Mouse (Mus musculus) brown adipose tissue, adult 24 weeks (tissue): Measurements from ENCODE around the gene Klk14. TPM values are rescaled to one million over a fixed set of nuclear protein-coding genes. Genes with fewer than 3 reads are reported as not detected.
"Not testable (repeated sequence)": the region's sequence is repeated elsewhere in the genome, so short reads cannot be mapped to it uniquely, and the experiment has no call there.

ENCODE experiments used
- H3K27ac ChIP-seq: fragments of 200-500 bp; replicated peaks from 2 replicates; pipeline ENCODE4 v1.5.1; 2012; ENCODE audit warnings: low read depth, mild to moderate bottlenecking, low read length
- H3K4me1 ChIP-seq: fragments of 200-500 bp; 2 replicates; pipeline ENCODE4 v1.6.1; 2012; ENCODE audit warnings: low read length, mixed read lengths; ENCODE audit not compliant: control insufficient read depth, insufficient read depth, insufficient read length
- H3K4me3 ChIP-seq: fragments of 200-500 bp; 2 replicates; pipeline ENCODE4 v1.5.1; 2012; ENCODE audit warnings: low read depth, mild to moderate bottlenecking, low read length, moderate library complexity; ENCODE audit not compliant: insufficient read depth
- polyA plus RNA-seq: library from polyadenylated mRNA; stranded (reverse); fragments of >200 nt; gene quantifications from 2 replicates; pipeline ENCODE4 v1.2.4, GENCODE M21; 2012; ENCODE audit not compliant: missing spikeins, insufficient read depth, insufficient read length

The Klk14 gene
- not detected in 2 replicates for polyA plus RNA-seq

DNA sequence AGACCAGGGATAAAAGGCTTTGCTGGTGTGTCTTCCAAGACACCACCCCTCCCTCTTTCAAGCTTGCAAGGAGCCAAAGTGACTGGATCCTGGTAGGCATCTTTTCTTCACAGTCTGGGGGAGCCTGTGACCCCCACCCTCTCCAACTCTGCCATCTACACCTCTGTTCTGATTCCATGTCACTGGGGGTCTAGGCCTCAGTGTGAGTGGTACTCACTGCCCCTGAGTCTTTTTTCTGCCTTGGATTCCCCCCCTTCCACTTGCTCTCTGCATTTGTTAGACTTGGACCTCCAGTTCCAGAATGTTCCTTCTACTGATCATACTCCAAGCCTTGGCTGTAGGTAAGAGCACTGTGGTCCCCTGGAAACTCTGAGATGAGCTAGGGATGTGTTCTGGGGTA, at the start of gene Klk14:
Gene Klk14 (plus strand): TSS at position 301 of the 400 bp plus-strand sequence.
- no peaks in the 10 kb centered on the region; the same call in 1 of the 2 replicates for H3K4me1 ChIP-seq
- H3K27ac ChIP-seq, result no peak within 1 kb of the TSS
- H3K4me3 ChIP-seq, result no peak within 1 kb of the TSS

DNA sequence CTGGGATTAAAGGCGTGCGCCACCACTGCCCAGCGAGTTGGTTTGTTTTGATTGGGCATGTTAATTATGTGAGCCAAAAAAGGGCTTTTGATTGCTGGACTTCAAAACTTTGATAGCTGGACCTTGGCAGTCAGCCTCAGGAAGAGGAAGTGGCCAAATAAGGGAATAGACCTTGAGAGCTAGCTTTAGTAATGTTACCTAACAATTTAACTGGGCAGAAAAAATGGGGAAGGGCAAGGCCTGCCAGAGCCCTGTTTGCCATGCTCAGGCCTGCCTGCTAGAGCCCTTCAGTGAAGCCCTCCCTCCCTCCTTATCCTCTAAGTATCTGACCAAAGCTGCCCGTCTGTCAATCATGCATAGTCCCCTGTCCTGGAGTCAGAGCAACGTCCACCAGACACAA, 47.6 kb upstream of the Klk14 start:
- Histone ChIP-seq H3K4me1 (no peaks in the 10 kb centered on the region), H3K27ac (no peak overlapping the region; the same call in 1 of the 2 replicates), H3K4me3 (no peak overlapping the region)

DNA sequence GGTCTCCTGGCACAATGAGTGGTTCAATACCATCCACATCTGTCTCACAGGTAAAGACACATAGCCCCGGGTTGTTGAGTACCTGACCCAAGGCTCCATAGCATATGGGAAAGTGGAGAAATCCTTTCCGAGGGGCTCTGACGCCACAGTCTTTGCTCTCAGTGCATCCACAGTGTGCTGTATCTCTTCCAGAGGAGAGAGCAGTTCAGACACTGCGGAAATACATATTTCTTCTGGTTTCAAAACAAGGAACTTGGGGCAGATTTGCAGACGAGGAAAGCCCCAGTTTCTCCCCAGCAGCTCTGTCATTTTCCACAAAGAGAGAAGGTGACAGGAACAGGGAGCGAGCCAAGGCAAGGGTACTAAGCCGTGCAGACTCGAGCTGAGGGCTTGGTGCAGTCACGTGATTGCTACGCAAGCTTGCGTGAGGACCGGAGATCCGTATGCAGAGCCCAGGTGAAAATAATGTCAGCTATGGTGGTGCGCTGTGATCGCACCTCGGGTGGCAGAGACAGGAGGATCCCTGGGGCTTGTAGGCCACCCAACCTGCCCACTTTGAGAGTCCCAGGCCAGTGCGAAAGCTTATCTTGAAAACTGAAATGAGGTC, 47.1 kb upstream of the Klk14 start:
- H3K4me3 ChIP-seq, result no peak overlapping the region
- no peaks in the 10 kb centered on the region for H3K4me1 ChIP-seq
- no peak overlapping the region; the same call in 1 of the 2 replicates for H3K27ac ChIP-seq

DNA sequence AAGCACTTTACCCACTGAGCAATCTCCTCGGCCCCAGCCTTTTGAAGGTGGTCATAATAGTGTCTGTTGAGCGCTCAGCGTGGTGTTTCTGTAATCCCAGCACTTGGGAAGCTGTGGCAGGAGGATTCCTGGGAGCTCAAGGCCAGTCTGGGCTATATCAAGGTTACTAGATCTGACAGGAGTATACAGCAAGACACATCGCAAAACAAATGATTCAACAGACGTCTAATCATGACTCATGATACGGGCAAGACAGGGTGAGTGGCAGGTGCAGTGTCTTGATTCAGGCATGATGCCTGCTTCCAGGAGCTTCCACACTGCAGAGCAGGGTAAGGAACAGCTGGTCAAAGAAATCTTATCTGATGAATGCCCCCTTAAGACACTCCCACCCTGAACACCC, 37.5 kb upstream of the Klk14 start:
- no peak overlapping the region for H3K4me3 ChIP-seq
- no peak overlapping the region for H3K27ac ChIP-seq
- H3K4me1 ChIP-seq, result no peaks in the 10 kb centered on the region

DNA sequence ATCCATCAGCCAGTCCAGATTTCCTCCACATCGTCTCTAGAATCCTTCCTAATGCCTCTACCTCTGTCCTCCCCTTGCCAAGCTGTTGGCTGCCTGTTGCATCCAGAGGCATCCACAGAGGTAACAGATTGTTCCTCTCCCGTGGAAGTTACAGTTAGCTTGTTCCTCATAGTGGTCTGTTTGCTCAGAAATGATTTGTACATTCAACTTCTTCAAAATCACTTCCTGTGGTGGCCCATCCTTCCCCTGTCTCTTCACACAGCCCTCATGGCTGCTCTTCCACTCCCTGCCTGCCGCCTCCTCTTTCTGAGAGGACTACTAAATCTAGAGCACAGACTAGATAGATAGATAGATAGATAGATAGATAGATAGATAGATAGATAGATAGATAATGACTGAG, 35.7 kb upstream of the Klk14 start:
- Histone ChIP-seq H3K4me3 (no peak overlapping the region), H3K4me1 (no peaks in the 10 kb centered on the region)

DNA sequence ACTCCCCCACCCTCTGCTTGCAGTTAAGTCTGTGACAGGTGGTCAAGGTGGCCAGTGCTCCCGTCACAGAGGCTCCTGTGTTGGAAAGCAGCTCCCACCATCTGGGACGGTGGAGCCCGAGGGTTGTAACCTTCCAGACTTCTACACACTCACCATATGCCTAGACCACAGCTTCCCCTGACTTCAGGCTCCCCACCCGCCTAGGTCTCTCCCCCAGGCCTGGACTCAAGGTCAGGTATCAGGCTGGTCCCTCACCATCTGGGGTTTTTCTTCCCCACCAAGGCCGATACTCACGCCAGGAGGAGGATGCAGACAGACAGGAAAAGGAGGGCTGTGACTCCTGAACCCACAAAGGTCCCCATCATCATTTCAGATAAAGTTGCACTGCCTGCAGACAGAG, 34.0 kb upstream of the Klk14 start:
- Histone ChIP-seq H3K4me3 (no peak overlapping the region), H3K27ac (no peak overlapping the region), H3K4me1 (no peaks in the 10 kb centered on the region)

More for the DNA sequence above, 35.7 kb upstream of the Klk14 start:
- peak overlapping the region; percentile 33; the same call in 1 of the 2 replicates for H3K27ac ChIP-seq

DNA sequence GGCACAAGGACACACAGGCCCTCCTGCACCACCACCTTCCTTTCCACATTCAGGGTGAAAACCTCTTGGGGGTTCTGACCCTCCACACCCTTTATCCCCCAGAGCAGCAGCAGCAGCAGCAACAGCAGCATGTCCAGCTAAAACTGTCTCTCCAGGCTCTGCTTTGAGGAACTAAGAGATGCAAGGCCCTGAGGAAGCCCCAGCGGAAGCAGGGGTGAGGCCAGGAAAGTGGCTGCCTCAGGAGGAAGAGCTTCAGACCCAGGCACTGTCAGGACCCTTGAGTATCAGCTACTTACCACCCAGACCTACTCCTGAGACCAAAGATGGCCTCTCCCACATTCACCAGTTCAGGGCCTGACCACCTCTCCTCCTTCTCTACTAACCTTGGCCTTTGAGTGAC, 30.2 kb upstream of the Klk14 start, which contains the start of gene Siglece:
Gene Siglece (minus strand): TSS at position 160 of the 400 bp plus-strand sequence.
- H3K27ac ChIP-seq, result peak within 1 kb of the TSS; percentile 51
- H3K4me3 ChIP-seq, result no peak within 1 kb of the TSS
- H3K4me1 ChIP-seq, result no peaks in the 10 kb centered on the region

DNA sequence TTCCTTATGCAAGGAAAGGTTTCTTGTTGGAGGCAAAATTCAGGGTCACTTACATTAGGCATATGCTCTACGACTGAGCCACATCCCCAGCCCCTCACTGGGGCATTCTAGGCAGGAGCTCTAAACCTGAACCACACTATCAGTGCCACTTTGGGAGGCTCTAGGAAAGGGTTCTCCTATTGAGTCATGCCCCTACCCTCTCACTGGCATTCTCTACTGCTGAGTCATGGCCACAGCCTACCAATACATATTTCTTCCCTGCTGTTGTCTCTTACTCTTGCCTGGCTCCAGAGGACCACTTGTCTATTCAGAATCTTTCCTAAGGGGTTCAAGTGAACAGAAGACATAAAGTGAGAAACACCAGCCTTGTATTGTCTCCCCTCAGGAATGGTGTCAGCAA, 27.4 kb upstream of the Klk14 start:
- Histone ChIP-seq H3K4me3 (no peak overlapping the region), H3K4me1 (peaks cover 3% of the 10 kb centered on the region; the same call in 1 of the 2 replicates), H3K27ac (no peak overlapping the region)

DNA sequence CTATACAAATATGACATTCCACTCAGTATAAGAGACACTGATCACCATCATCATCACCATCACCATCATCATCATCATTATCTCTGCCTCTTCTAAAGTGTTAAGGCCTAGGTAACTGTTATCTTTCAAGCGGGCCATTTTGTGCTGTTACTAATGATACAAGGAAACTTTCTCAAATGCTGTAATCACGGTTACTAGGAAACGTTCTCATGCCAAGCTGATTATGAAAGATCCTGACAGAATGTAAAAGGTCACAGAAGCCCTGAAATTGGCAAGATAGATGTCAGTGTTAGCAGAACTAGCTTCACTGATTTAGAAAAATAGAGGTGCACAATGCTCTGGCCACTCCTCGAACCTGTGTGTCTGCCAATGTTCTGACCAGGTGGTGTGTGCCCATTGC, 23.0 kb upstream of the Klk14 start:
- H3K4me3 ChIP-seq, H3K4me1 ChIP-seq, H3K27ac ChIP-seq: not testable (repeated sequence)

DNA sequence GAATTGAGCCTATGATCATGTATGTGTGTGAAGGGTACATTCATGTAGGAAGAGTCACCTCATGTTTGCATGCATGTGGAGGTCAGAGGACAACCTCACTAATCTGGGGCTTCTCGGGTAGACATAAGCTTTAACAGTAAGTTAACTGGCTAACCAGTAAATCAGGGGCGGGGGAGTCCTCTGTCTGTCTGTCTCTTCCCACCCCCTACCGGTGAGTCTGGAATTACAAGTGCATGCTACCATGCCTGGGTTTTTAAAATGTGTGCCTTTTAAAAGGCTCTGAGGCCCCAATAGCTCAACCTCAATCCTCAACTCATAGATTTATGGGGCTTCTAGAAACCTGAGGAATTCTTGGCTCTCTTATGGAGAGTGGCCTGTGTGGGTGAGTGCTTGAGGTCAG, 21.6 kb upstream of the Klk14 start:
- H3K27ac ChIP-seq, result no peak overlapping the region
- no peak overlapping the region for H3K4me3 ChIP-seq
- H3K4me1 ChIP-seq, result peaks cover 10% of the 10 kb centered on the region

DNA sequence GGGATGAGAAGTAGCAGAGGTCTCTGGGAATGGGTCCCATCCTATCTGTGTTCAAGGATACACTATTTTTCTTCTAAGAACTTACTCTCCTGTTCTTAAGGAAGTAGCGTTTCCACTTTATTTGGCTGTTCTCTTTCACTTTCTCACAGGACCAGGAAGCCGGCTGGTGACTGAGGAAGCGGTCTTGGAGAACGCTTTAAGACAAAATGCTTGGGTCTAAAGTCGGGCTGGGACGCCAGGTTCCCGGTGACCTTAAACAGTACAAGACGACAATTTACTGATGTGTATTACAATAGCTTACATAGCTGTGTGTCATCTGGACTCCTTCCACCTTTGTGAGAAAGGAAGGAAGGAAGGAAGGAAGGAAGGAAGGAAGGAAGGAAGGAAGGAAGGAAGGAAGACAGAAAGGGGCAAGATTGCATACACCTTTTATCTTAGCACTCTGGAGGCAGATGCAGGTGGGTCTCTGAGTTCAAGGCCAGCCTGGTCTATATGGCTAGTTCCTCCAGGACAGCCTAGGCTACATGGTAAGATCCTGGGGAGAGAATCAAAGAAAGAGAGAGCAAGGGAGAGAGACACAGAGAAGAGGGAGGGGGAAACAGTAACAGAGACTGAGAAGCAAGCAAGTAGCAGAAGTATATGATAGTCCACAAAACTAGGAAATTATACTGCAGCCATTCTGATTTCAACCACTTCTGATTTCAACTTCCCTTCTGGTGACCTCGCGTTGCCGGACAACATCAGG, 19.0 kb upstream of the Klk14 start:
- H3K4me1 ChIP-seq, result peaks cover 10% of the 10 kb centered on the region
- H3K27ac ChIP-seq, result peak overlapping the region; percentile 83
- H3K4me3 ChIP-seq, result peak overlapping the region; percentile 3; the same call in 1 of the 2 replicates

DNA sequence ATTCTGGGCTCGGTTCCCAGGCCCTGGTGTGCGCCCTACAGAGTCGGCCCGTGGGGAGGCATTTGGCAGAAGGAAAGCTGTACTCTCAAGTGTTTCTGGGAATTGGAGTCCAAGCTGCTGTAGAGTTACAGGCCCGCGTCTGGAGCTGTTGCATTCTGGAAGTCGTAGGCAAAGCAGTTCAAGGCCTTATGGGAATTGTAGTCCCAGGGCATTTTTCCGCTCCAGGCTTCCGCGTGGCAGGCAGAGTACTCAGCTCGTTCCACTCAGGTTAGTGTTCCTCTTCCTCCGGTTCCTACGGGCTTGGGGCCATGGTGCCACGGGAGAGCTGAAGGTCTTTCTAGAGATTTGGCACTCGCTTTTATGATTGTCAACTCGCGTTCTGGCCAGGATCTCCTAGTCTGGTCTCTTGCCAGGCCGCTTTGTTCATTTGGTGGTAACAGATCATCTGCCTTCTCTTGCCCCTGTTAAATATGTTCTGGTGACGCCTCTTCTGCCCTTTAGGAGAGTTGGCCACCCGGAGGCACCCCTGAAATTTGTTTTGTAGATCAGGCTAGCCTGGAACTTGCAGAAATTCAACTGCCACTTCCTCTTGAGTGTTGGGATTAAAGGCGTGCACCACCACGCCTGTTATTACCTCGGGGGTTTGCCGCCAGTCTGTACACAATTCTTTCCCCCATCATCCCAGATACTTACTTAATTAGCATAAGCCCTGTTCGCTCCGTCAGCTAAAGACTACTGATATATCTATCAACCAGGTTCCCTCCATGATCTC, 18.2 kb upstream of the Klk14 start, which contains the start of gene Ctu1:
Gene Ctu1 (plus strand): TSS at position 208 of the 772 bp plus-strand sequence.
- H3K4me3 ChIP-seq, result peak within 1 kb of the TSS; percentile 87
- H3K27ac ChIP-seq, result peak within 1 kb of the TSS; percentile 83
- peaks cover 7% of the 10 kb centered on the region for H3K4me1 ChIP-seq

DNA sequence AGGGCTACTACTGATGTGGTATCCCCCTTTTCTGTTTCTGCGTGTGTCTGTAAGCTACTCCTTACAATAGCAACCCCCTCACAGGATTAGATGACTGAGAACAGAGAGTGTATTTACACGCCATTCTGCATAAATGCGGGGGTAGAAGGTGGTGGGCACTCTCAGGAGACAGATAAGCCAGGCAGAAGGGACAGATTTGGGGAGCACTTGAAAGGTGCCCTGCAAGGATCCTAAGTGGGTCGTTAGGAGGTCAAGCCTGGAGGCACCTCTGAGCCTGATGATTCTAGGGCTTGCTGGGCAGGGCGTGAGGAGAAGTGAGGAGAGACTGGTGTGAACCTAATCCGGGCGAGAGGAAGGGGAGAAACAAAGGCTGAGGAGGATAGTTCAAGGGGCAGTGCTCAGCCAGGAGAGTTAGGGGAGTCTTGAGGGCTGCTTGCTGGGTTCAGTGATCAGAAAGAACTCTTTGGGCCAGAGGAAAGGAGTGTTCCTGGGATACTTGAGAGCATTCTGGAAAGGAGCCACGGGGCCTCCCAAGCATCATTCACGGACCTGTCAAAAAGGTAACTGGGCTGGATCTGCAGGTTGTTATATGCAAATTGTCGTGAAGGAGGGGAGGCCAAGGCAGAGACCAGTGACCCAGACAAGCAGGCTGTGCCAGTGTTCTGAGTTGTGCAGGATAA, 17.5 kb upstream of the Klk14 start:
- H3K27ac ChIP-seq, result no peak overlapping the region; the same call in 1 of the 2 replicates
- H3K4me3 ChIP-seq, result peak overlapping the region; percentile 87
- peaks cover 7% of the 10 kb centered on the region for H3K4me1 ChIP-seq

DNA sequence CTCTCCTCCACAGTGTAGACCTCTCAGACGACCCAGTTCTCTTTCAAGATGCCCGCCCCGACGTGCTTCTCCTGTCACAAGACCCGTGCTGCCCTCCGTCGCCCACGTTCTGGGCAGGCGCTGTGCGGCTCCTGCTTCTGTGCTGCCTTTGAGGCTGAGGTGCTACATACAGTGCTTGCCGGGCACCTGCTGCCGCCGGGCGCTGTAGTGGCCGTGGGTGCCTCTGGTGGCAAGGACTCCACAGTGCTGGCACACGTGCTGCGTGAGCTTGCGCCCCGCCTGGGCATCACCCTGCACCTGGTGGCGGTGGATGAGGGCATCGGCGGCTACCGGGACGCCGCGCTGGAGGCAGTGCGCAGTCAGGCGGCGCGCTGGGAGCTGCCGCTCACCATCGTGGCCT, 15.1 kb upstream of the Klk14 start:
- Histone ChIP-seq H3K4me1 (peaks cover 7% of the 10 kb centered on the region), H3K4me3 (no peak overlapping the region), H3K27ac (no peak overlapping the region)

DNA sequence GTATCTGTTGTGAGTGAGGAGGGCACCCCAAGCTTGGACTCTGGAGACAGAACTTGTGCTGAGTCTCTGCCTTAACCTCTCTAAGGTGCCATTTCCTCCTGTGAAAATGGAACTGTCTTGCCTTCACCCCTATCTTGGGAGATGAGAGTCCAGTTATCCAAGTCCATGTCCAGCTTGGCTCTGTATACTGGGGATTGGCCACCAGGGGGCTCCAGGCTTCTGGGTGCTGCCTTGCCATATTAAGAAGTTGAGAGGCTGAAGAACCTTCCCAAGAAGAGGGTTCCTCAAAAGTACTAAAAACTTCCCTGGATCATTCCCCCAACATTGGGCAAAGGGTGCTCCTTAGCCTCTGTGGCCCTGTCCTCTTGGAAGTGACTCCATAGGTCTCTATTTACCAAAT, 11.7 kb upstream of the Klk14 start:
- Histone ChIP-seq H3K4me3 (no peak overlapping the region), H3K27ac (no peak overlapping the region), H3K4me1 (no peaks in the 10 kb centered on the region)
